Mouse (Mus musculus) G1E (cell line): Measurements from ENCODE around the gene Pin1. TPM values are rescaled to one million over a fixed set of nuclear protein-coding genes. Genes with fewer than 3 reads are reported as not detected.
A peak's percentile ranks its signal among the peaks of the same experiment; 100 is the strongest.

ENCODE experiments used
- ATAC-seq: 2 replicates; pipeline ENCODE4 v1.8.0; 2016; ENCODE audit warnings: mild to moderate bottlenecking; ENCODE audit not compliant: insufficient number of reproducible peaks, poor library complexity, low FRiP score, severe bottlenecking; ENCODE audit errors: extremely low read depth
- DNase-seq: peaks from one replicate; pipeline ENCODE4 v3.0.0; 2012; ENCODE audit warnings: low spot score
- H3K27me3 ChIP-seq: 2 replicates; pipeline ENCODE4 v1.6.1; 2012; ENCODE audit warnings: mild to moderate bottlenecking, low read length, inconsistent platforms; ENCODE audit not compliant: insufficient read depth
- H3K36me3 ChIP-seq: replicated peaks from 2 replicates; pipeline ENCODE3; 2012; ENCODE audit warnings: mild to moderate bottlenecking, inconsistent platforms
- H3K4me1 ChIP-seq: 2 replicates; pipeline ENCODE4 v1.6.1; 2012; ENCODE audit warnings: low read depth, low read length, inconsistent platforms, mixed read lengths; ENCODE audit not compliant: insufficient read depth
- H3K4me3 ChIP-seq: 2 replicates; pipeline ENCODE4 v1.5.1; 2012; ENCODE audit warnings: low read depth, mild to moderate bottlenecking, inconsistent platforms, low read length, moderate library complexity, mixed read lengths
- H3K9me3 ChIP-seq: replicated peaks from 2 replicates; pipeline ENCODE4 v1.6.1; 2012; ENCODE audit warnings: inconsistent platforms
- CTCF ChIP-seq: IDR thresholded peaks from 2 replicates; pipeline ENCODE4 v1.5.1; 2012; ENCODE audit warnings: low read depth, low read length, inconsistent platforms, mixed read lengths
- GATA1 ChIP-seq: IDR thresholded peaks from 2 replicates; pipeline ENCODE4 v1.6.1; 2012; ENCODE audit warnings: borderline replicate concordance, low read length, inconsistent platforms, mixed read lengths
- GATA2 ChIP-seq: IDR thresholded peaks from 2 replicates; pipeline ENCODE4 v1.6.1; 2012; ENCODE audit warnings: low read depth, low read length, inconsistent platforms, borderline replicate concordance
- POLR2AphosphoS5 ChIP-seq: IDR thresholded peaks from 2 replicates; pipeline ENCODE4 v1.6.1; 2012; ENCODE audit warnings: low read depth, low read length, inconsistent platforms; ENCODE audit not compliant: insufficient replicate concordance
- TAL1 ChIP-seq: conservative IDR thresholded peaks from 2 replicates; pipeline ENCODE4 v1.6.1; 2012; ENCODE audit warnings: low read depth, low read length, inconsistent platforms, mixed read lengths
- polyA plus RNA-seq: library from polyadenylated mRNA; stranded (reverse); fragments of >175 nt; gene quantifications from 2 replicates; pipeline ENCODE4 v1.2.3, GENCODE M21; 2012
- total RNA-seq, 2 experiments: library from RNA; stranded (forward) in 1 of 2; stranded (reverse) in 1 of 2; fragments of 200-1000 nt in 1 of 2; fragments of >200 nt in 1 of 2; fragmentation: Nextera tagmentation in 1 of 2; gene quantifications; 2 replicates each; pipeline ENCODE4 v1.2.3; 2014 to 2017

Gene Pin1
- total and polyA plus RNA-seq, 3 experiments, result 13.2 to 27.3 (median 17.0) TPM

DNA sequence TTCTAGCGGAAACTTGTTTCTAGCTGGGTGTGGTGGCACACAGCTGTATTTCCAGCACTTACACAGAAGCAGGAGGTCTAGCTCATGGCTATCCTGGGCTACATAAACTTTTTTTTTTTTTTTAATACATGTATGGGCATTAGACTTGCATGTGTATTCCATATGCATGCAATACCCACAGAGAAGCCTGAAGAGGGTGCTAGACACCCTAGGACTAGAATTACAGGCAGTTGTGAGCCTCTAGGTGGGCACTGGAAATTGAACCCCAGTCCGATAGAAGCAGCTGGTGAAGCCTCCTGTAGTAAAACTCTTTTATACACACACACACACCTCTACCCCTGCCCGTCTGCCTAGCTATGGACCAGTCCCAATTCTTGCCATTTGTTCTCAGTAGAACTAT is 2.0 kb downstream of the Pin1 start:
- ATAC-seq (no peak), DNase-seq (no peak)
- no peak for TF ChIP-seq CTCF
- no peak for TF ChIP-seq TAL1
- TF ChIP-seq POLR2AphosphoS5, result no peak
- H3K9me3 ChIP-seq, result no peaks in the 10 kb centered on the region
- H3K27me3 ChIP-seq, result no peaks in the 10 kb centered on the region
- H3K4me3 ChIP-seq, result peak overlapping the region; percentile 99; the same call in 1 of the 2 replicates
- H3K36me3 ChIP-seq, result peaks cover 69% of the 10 kb centered on the region
- H3K4me1 ChIP-seq, result peaks cover 70% of the 10 kb centered on the region

DNA sequence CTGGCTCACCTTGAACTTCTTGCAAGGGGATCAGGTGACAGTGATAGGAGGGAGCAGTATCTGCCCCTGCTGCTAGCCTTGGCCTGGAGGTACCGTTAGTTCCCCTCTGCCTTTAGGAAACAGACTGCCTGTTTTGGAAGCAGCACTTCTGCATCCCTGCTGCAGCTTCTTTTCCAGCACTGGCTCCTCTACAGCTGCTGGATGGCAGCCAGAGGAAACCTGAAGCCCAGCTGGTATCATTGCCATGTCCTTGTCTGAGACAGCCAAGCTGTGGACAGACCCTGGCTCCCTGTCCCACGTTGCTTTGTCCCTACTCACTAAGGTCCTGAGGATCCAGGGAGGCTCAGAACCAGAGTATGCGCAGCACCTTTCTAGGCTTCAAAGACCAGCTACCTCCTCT is 5.7 kb downstream of the Pin1 start:
- TF ChIP-seq GATA2 (no peak), TAL1 (no peak), CTCF (no peak), GATA1 (no peak), POLR2AphosphoS5 (no peak)
- Histone ChIP-seq H3K27me3 (no peaks in the 10 kb centered on the region), H3K4me3 (no peak overlapping the region), H3K9me3 (no peaks in the 10 kb centered on the region), H3K4me1 (peaks cover 63% of the 10 kb centered on the region), H3K36me3 (peaks cover 93% of the 10 kb centered on the region)
- DNase-seq (no peak), ATAC-seq (no peak)

- Histone ChIP-seq H3K4me1 (peaks cover 47% of the 10 kb centered on the region), H3K4me3 (no peak overlapping the region), H3K27me3 (no peaks in the 10 kb centered on the region), H3K9me3 (no peaks in the 10 kb centered on the region), H3K36me3 (peaks cover 89% of the 10 kb centered on the region)
- TF ChIP-seq POLR2AphosphoS5 (no peak), GATA2 (no peak), TAL1 (no peak), GATA1 (no peak), CTCF (peak; percentile 61; the same call in 1 of the 2 replicates)
- DNase-seq, result no peak
- peak; percentile 55 for ATAC-seq
These were observed 10.4 kb downstream of the Pin1 start for GRCm38 (mm10) chr9:20662325-20662724.

DNA sequence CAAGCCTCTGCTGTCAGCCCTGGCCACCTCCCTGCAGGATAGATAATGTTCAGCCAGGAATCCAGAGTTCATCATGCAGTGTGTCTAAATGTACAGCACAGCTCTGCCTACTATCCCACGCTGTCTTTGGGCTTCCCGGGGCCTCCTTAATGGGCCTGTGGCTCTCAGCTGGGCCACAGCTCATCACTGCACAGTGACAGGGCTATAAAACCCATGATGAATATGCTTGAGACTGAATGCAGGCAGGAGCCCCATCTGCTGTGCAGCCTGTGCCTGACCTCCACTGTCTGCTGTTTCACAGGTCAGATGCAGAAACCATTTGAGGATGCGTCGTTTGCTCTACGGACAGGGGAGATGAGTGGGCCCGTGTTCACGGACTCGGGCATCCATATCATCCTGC is 11.0 kb downstream of the Pin1 start:
- Histone ChIP-seq H3K4me3 (no peak overlapping the region), H3K4me1 (peaks cover 43% of the 10 kb centered on the region), H3K27me3 (no peaks in the 10 kb centered on the region), H3K9me3 (no peaks in the 10 kb centered on the region), H3K36me3 (peaks cover 84% of the 10 kb centered on the region)
- ATAC-seq (no peak), DNase-seq (no peak)
- no peak for TF ChIP-seq TAL1
- no peak for TF ChIP-seq POLR2AphosphoS5
- no peak for TF ChIP-seq GATA2
- no peak for TF ChIP-seq CTCF
- no peak for TF ChIP-seq GATA1

GRCm38 (mm10) chr9:20663956-20664355 is 12.1 kb downstream of the Pin1 start:
- Histone ChIP-seq H3K4me1 (peaks cover 39% of the 10 kb centered on the region), H3K4me3 (no peak overlapping the region)
- no peak for ATAC-seq

GRCm38 (mm10) chr9:20664366-20664765 is 12.5 kb downstream of the Pin1 start:
- peaks cover 36% of the 10 kb centered on the region for H3K4me1 ChIP-seq
- H3K4me3 ChIP-seq, result no peak overlapping the region
- TF ChIP-seq POLR2AphosphoS5 (no peak), CTCF (no peak), TAL1 (no peak)
- H3K27me3 ChIP-seq, result no peaks in the 10 kb centered on the region
- no peaks in the 10 kb centered on the region for H3K9me3 ChIP-seq
- ATAC-seq (no peak), DNase-seq (no peak)
- peaks cover 69% of the 10 kb centered on the region for H3K36me3 ChIP-seq

More at GRCm38 (mm10) chr9:20663956-20664355, 12.1 kb downstream of the Pin1 start:
- peaks cover 73% of the 10 kb centered on the region for H3K36me3 ChIP-seq
- DNase-seq, result no peak
- TF ChIP-seq GATA1 (no peak), CTCF (no peak), TAL1 (no peak), POLR2AphosphoS5 (no peak), GATA2 (no peak)
- H3K9me3 ChIP-seq, result no peaks in the 10 kb centered on the region
- H3K27me3 ChIP-seq, result no peaks in the 10 kb centered on the region

GRCm38 (mm10) chr9:20664982-20665637 is 13.2 kb downstream of the Pin1 start:
- H3K36me3 ChIP-seq, result peaks cover 61% of the 10 kb centered on the region
- TF ChIP-seq POLR2AphosphoS5, result no peak
- TF ChIP-seq CTCF, result no peak
- no peak for TF ChIP-seq GATA1
- no peak for TF ChIP-seq TAL1
- no peak for TF ChIP-seq GATA2
- no peak for ATAC-seq

More at GRCm38 (mm10) chr9:20664982-20665637, 13.2 kb downstream of the Pin1 start:
- peaks cover 36% of the 10 kb centered on the region for H3K4me1 ChIP-seq
- H3K27me3 ChIP-seq, result peaks cover 3% of the 10 kb centered on the region
- H3K9me3 ChIP-seq, result no peaks in the 10 kb centered on the region
- DNase-seq, result no peak
- H3K4me3 ChIP-seq, result no peak overlapping the region
